Mouse (Mus musculus): Measurements from ENCODE around the gene Gm21778. TPM values are rescaled to one million over a fixed set of nuclear protein-coding genes. Genes with fewer than 3 reads are reported as not detected.
"Not testable (repeated sequence)": the region's sequence is repeated elsewhere in the genome, so short reads cannot be mapped to it uniquely, and the experiment has no call there.

Gm21778 gene
- not detected in 2 replicates for polyA plus RNA-seq (2015; fragmentation: Nextera tagmentation; extraction: Ambion mirVana)

DNA sequence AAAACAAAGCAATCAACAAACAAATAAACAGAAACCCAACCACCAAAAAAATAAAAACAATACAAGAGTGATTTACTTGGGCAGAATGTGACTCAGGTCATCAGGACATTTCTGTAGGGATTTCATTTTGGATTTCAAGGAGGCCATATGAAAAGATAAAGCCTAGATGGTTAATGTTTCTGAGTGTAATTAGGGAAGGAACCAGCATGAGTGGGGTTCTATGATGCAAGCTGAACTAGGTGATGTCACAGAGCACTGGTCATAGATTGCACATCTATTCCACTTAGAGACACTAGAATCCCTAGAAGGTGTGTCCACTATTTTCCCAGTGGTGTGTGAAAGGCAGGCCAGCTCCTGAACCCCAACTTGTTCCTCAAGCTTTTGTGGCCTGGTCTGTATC is at the start of gene Gm21778:
Gm21778 (plus strand) TSS at position 301 of the 400 bp plus-strand sequence.
- not testable (repeated sequence) for H3K9me3 ChIP-seq (ENCODE audit: control insufficient read depth, low read length); ATAC-seq; H3K4me3 ChIP-seq (ENCODE audit: low read length); H3K4me2 ChIP-seq (ENCODE audit: low read depth, low read length); H3K27me3 ChIP-seq (replicated peaks; ENCODE audit: control insufficient read depth, insufficient read depth, low read length); H3K27ac ChIP-seq (ENCODE audit: low read length); H3K36me3 ChIP-seq (ENCODE audit: control insufficient read depth, insufficient read depth, low read length); H3K4me1 ChIP-seq (ENCODE audit: control insufficient read depth, insufficient read depth, low read length); H3K9ac ChIP-seq (ENCODE audit: low read depth, low read length)

Other genes with a start within 250 kb of the Gm21778 start
- gene Gm20914, start 216.5 kb upstream of the Gm21778 start, polyA plus RNA-seq (2015; fragmentation: Nextera tagmentation; extraction: Ambion mirVana), result not detected in 2 replicates
- not detected in 2 replicates for gene Gm28171, start 149.1 kb upstream of the Gm21778 start, polyA plus RNA-seq (2015; fragmentation: Nextera tagmentation; extraction: Ambion mirVana)

Measured in intestine, embryonic 16.5 days (tissue).